Mouse (Mus musculus) midbrain, embryonic 15.5 days (tissue): ENCODE measurements at regions not wholly inside any gene's neighbourhood (a gene's known extent, or its start where the extent isn't known, plus 50 kb on each side); places are given as distances from the start of the nearest gene placed in this dataset.

Experiments
- ATAC-seq: fragments of 200-750 bp; cut with Nextera tagmentation; replicated peaks from 2 replicates; pipeline ENCODE4 v1.8.0; 2017; ENCODE audit warnings: moderate TSS enrichment
- H3K27ac ChIP-seq: fragments of 300-500 bp; sonication (generic); 2 replicates; pipeline ENCODE4 v1.5.1; 2015; ENCODE audit warnings: mild to moderate bottlenecking, inconsistent platforms
- H3K27me3 ChIP-seq: fragments of 300-500 bp; sonication (generic); replicated peaks from 2 replicates; pipeline ENCODE4 v1.6.1; 2015; ENCODE audit warnings: inconsistent platforms
- H3K36me3 ChIP-seq: fragments of 300-500 bp; sonication (generic); replicated peaks from 2 replicates; pipeline ENCODE4 v1.6.1; 2015; ENCODE audit warnings: inconsistent platforms
- H3K4me1 ChIP-seq: fragments of 300-500 bp; sonication (generic); 2 replicates; pipeline ENCODE4 v1.6.1; 2015; ENCODE audit warnings: inconsistent platforms
- H3K4me2 ChIP-seq: fragments of 300-500 bp; sonication (generic); 2 replicates; pipeline ENCODE4 v1.6.1; 2015; ENCODE audit warnings: inconsistent platforms, mild to moderate bottlenecking, moderate library complexity
- H3K4me3 ChIP-seq: fragments of 300-500 bp; sonication (generic); 2 replicates; pipeline ENCODE4 v1.5.1; 2015; ENCODE audit warnings: mild to moderate bottlenecking, inconsistent platforms
- H3K9ac ChIP-seq: fragments of 300-500 bp; sonication (generic); 2 replicates; pipeline ENCODE4 v1.6.1; 2015; ENCODE audit warnings: mild to moderate bottlenecking, inconsistent platforms
- H3K9me3 ChIP-seq: fragments of 300-500 bp; sonication (generic); 2 replicates; pipeline ENCODE4 v1.6.1; 2016; ENCODE audit warnings: inconsistent platforms
- WGBS: fragments of 180-500 bp; shearing (Covaris S2); methylation state at CpG from one replicate; pipeline ENCODE4 v1.1.7; 2015; ENCODE audit warnings: mixed read lengths; 5-methylcytosine and 5-hydroxymethylcytosine counted together

GRCm38 (mm10) chr4:152997251-152997650 is 485.4 kb downstream of the Ajap1 start:
- 77% methylated on average over 5 of the region's 5 CpGs for WGBS
- Histone ChIP-seq H3K27ac (no peak overlapping the region), H3K4me3 (no peak overlapping the region), H3K27me3 (no peaks in the 10 kb centered on the region), H3K4me1 (peaks cover 7% of the 10 kb centered on the region; the same call in 1 of the 2 replicates), H3K4me2 (no peak overlapping the region), H3K36me3 (no peaks in the 10 kb centered on the region), H3K9ac (no peak overlapping the region), H3K9me3 (no peaks in the 10 kb centered on the region)
- ATAC-seq: no peak

GRCm38 (mm10) chr4:152996641-152997040 is 486.0 kb downstream of the Ajap1 start:
- 75% methylated on average over 2 of the region's 2 CpGs for WGBS
- no peak overlapping the region for H3K4me2 ChIP-seq
- H3K4me3 ChIP-seq: no peak overlapping the region
- H3K27ac ChIP-seq: no peak overlapping the region
- H3K9me3 ChIP-seq: no peaks in the 10 kb centered on the region
- no peaks in the 10 kb centered on the region for H3K27me3 ChIP-seq
- ATAC-seq: no peak
- H3K36me3 ChIP-seq: no peaks in the 10 kb centered on the region
- peaks cover 7% of the 10 kb centered on the region; the same call in 1 of the 2 replicates for H3K4me1 ChIP-seq
- no peak overlapping the region for H3K9ac ChIP-seq

GRCm38 (mm10) chr4:152995052-152995595 is 487.5 kb downstream of the Ajap1 start:
- no peaks in the 10 kb centered on the region for H3K9me3 ChIP-seq
- WGBS: 74% methylated on average over 5 of the region's 5 CpGs
- H3K4me3 ChIP-seq: no peak overlapping the region
- no peak overlapping the region for H3K27ac ChIP-seq
- no peak overlapping the region for H3K4me2 ChIP-seq
- ATAC-seq: no peak
- H3K4me1 ChIP-seq: peaks cover 13% of the 10 kb centered on the region
- H3K9ac ChIP-seq: no peak overlapping the region
- no peaks in the 10 kb centered on the region for H3K27me3 ChIP-seq
- no peaks in the 10 kb centered on the region for H3K36me3 ChIP-seq

GRCm38 (mm10) chr4:152994206-152994605 is 488.4 kb downstream of the Ajap1 start:
- Histone ChIP-seq H3K36me3 (no peaks in the 10 kb centered on the region), H3K27ac (no peak overlapping the region), H3K4me2 (no peak overlapping the region), H3K9me3 (no peaks in the 10 kb centered on the region), H3K4me1 (peaks cover 9% of the 10 kb centered on the region), H3K27me3 (no peaks in the 10 kb centered on the region), H3K4me3 (no peak overlapping the region), H3K9ac (no peak overlapping the region)
- 74% methylated on average over 3 of the region's 3 CpGs for WGBS
- no peak for ATAC-seq

GRCm38 (mm10) chr4:152990266-152990665 is 492.3 kb downstream of the Ajap1 start:
- ATAC-seq: no peak
- H3K4me1 ChIP-seq: peaks cover 8% of the 10 kb centered on the region; the same call in 1 of the 2 replicates
- 58% methylated on average over 5 of the region's 5 CpGs for WGBS

GRCm38 (mm10) chr4:152987726-152988125 is 494.9 kb downstream of the Ajap1 start:
- no peaks in the 10 kb centered on the region for H3K27me3 ChIP-seq
- no peak overlapping the region for H3K4me3 ChIP-seq
- no peak overlapping the region for H3K27ac ChIP-seq
- 82% methylated on average over 4 of the region's 4 CpGs for WGBS
- no peak overlapping the region for H3K4me2 ChIP-seq
- no peaks in the 10 kb centered on the region for H3K36me3 ChIP-seq
- H3K4me1 ChIP-seq: peaks cover 8% of the 10 kb centered on the region; the same call in 1 of the 2 replicates
- H3K9me3 ChIP-seq: no peaks in the 10 kb centered on the region
- no peak for ATAC-seq
- H3K9ac ChIP-seq: no peak overlapping the region

More at GRCm38 (mm10) chr4:152990266-152990665, 492.3 kb downstream of the Ajap1 start:
- no peak overlapping the region for H3K4me3 ChIP-seq
- no peak overlapping the region for H3K4me2 ChIP-seq
- no peaks in the 10 kb centered on the region for H3K27me3 ChIP-seq
- H3K36me3 ChIP-seq: no peaks in the 10 kb centered on the region
- H3K9ac ChIP-seq: no peak overlapping the region
- no peak overlapping the region for H3K27ac ChIP-seq
- H3K9me3 ChIP-seq: no peaks in the 10 kb centered on the region

GRCm38 (mm10) chr4:152975012-152975675 is 497.5 kb upstream of the Kcnab2 start:
- no peaks in the 10 kb centered on the region for H3K36me3 ChIP-seq
- no peaks in the 10 kb centered on the region for H3K27me3 ChIP-seq
- 85% methylated on average over 8 of the region's 8 CpGs for WGBS
- no peaks in the 10 kb centered on the region for H3K9me3 ChIP-seq
- H3K27ac ChIP-seq: no peak overlapping the region
- no peak overlapping the region for H3K4me3 ChIP-seq
- ATAC-seq: no peak
- H3K4me1 ChIP-seq: no peaks in the 10 kb centered on the region
- H3K9ac ChIP-seq: no peak overlapping the region
- no peak overlapping the region for H3K4me2 ChIP-seq

- H3K36me3 ChIP-seq: no peaks in the 10 kb centered on the region
- no peak for ATAC-seq
- no peaks in the 10 kb centered on the region for H3K9me3 ChIP-seq
- no peak overlapping the region for H3K4me2 ChIP-seq
- no peaks in the 10 kb centered on the region for H3K27me3 ChIP-seq
- H3K9ac ChIP-seq: no peak overlapping the region
- H3K27ac ChIP-seq: no peak overlapping the region
- H3K4me3 ChIP-seq: no peak overlapping the region
- WGBS: 74% methylated on average over 6 of the region's 6 CpGs
- H3K4me1 ChIP-seq: no peaks in the 10 kb centered on the region
Observed at GRCm38 (mm10) chr4:152963001-152963400, 485.3 kb upstream of the Kcnab2 start.

GRCm38 (mm10) chr4:152962165-152962564 is 484.5 kb upstream of the Kcnab2 start:
- no peak overlapping the region for H3K27ac ChIP-seq
- ATAC-seq: no peak
- no peaks in the 10 kb centered on the region for H3K36me3 ChIP-seq
- no peaks in the 10 kb centered on the region for H3K4me1 ChIP-seq
- no peaks in the 10 kb centered on the region for H3K27me3 ChIP-seq
- H3K4me2 ChIP-seq: no peak overlapping the region
- H3K9ac ChIP-seq: no peak overlapping the region
- no peaks in the 10 kb centered on the region for H3K9me3 ChIP-seq
- no peak overlapping the region for H3K4me3 ChIP-seq

- H3K4me2 ChIP-seq: no peak overlapping the region
- no peak overlapping the region for H3K9ac ChIP-seq
- H3K27ac ChIP-seq: no peak overlapping the region
- 96% methylated on average over 4 of the region's 4 CpGs for WGBS
- H3K4me1 ChIP-seq: no peaks in the 10 kb centered on the region
- ATAC-seq: no peak
- no peaks in the 10 kb centered on the region for H3K36me3 ChIP-seq
- no peaks in the 10 kb centered on the region for H3K9me3 ChIP-seq
- no peaks in the 10 kb centered on the region for H3K27me3 ChIP-seq
- H3K4me3 ChIP-seq: no peak overlapping the region
Observed at GRCm38 (mm10) chr4:152961677-152962076, 484.0 kb upstream of the Kcnab2 start.

GRCm38 (mm10) chr4:152959627-152960230 is 482.1 kb upstream of the Kcnab2 start:
- H3K9me3 ChIP-seq: no peaks in the 10 kb centered on the region
- ATAC-seq: no peak

GRCm38 (mm10) chr4:152953237-152953974 is 475.7 kb upstream of the Kcnab2 start:
- no peaks in the 10 kb centered on the region for H3K36me3 ChIP-seq
- 57% methylated on average over 15 of the region's 15 CpGs for WGBS
- no peak overlapping the region for H3K4me3 ChIP-seq
- peaks cover 14% of the 10 kb centered on the region for H3K4me1 ChIP-seq
- no peak overlapping the region for H3K4me2 ChIP-seq
- H3K9ac ChIP-seq: no peak overlapping the region
- H3K27ac ChIP-seq: peak overlapping the region; percentile 42
- H3K27me3 ChIP-seq: no peaks in the 10 kb centered on the region
- H3K9me3 ChIP-seq: no peaks in the 10 kb centered on the region
- ATAC-seq: peak; percentile 39; the same call in 1 of the 2 replicates

More at GRCm38 (mm10) chr4:152959627-152960230, 482.1 kb upstream of the Kcnab2 start:
- H3K36me3 ChIP-seq: no peaks in the 10 kb centered on the region
- H3K9ac ChIP-seq: no peak overlapping the region
- H3K27me3 ChIP-seq: no peaks in the 10 kb centered on the region
- WGBS: 71% methylated on average over 12 of the region's 12 CpGs
- H3K27ac ChIP-seq: no peak overlapping the region; the same call in 1 of the 2 replicates
- H3K4me1 ChIP-seq: no peaks in the 10 kb centered on the region
- H3K4me2 ChIP-seq: no peak overlapping the region
- no peak overlapping the region for H3K4me3 ChIP-seq
